Mouse (Mus musculus) embryonic facial prominence, embryonic 12.5 days (tissue): ENCODE data around the gene Rab27a. TPM values are rescaled to one million over a fixed set of nuclear protein-coding genes. Genes with fewer than 3 reads are reported as not detected.

Source experiments
- ATAC-seq: fragments of 200-750 bp; cut with Nextera tagmentation; 2 replicates; pipeline ENCODE4 v1.8.0; 2017; ENCODE audit not compliant: insufficient number of reproducible peaks, insufficient read depth, low FRiP score, low TSS enrichment
- H3K27ac ChIP-seq: fragments of 300-500 bp; sonication (generic); 2 replicates; pipeline ENCODE4 v1.5.1; 2016; ENCODE audit warnings: mild to moderate bottlenecking
- H3K27me3 ChIP-seq: fragments of 300-500 bp; sonication (generic); 2 replicates; pipeline ENCODE4 v1.6.1; 2016; ENCODE audit warnings: mild to moderate bottlenecking, moderate library complexity
- H3K36me3 ChIP-seq: fragments of 300-500 bp; sonication (generic); 2 replicates; pipeline ENCODE4 v1.6.1; 2016; ENCODE audit warnings: mild to moderate bottlenecking
- H3K4me1 ChIP-seq: fragments of 300-500 bp; sonication (generic); 2 replicates; pipeline ENCODE4 v1.6.1; 2016
- H3K4me2 ChIP-seq: fragments of 300-500 bp; sonication (generic); replicated peaks from 2 replicates; pipeline ENCODE4 v1.6.1; 2016; ENCODE audit warnings: mild to moderate bottlenecking, moderate library complexity
- H3K4me3 ChIP-seq: fragments of 300-500 bp; sonication (generic); 2 replicates; pipeline ENCODE4 v1.5.1; 2016; ENCODE audit warnings: mild to moderate bottlenecking
- H3K9ac ChIP-seq: fragments of 300-500 bp; sonication (generic); 2 replicates; pipeline ENCODE4 v1.6.1; 2016; ENCODE audit warnings: mild to moderate bottlenecking, moderate library complexity
- H3K9me3 ChIP-seq: fragments of 300-500 bp; sonication (generic); 2 replicates; pipeline ENCODE4 v1.6.1; 2016; ENCODE audit warnings: mild to moderate bottlenecking, moderate library complexity
- WGBS: fragments of 180-500 bp; shearing (Covaris S2); methylation state at CpG from one replicate; pipeline ENCODE4 v1.1.7; 2016; 5-methylcytosine and 5-hydroxymethylcytosine counted together
- polyA plus RNA-seq: library from polyadenylated mRNA; unstranded; fragments of >200 nt; fragmentation: Nextera tagmentation; extraction: Ambion mirVana; gene quantifications from 2 replicates; pipeline ENCODE4 v1.2.1, GENCODE M21; 2016

Rab27a gene
- polyA plus RNA-seq, 1 experiment from 2014 or later: 8.9 TPM

DNA sequence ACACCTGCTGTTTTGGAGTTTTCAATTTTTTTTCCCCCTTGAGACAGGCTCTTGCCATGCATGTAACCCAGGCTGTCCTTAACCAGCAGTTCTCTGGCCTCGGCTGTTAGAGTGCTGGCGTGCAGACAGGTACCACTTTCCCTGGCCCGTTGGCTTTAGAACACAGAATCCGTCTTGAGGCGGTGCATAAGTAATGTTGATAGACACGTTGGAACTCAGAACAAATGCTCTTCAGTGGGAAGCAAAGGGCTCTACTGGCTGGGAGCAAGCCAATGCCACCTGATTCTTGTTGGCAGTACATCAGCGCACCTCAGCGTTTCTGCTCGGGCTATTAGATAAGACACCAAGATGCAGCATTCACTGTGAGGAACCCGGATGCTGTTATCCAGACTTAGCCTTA, 24.8 kb upstream of the Rab27a start:
- no peak for ATAC-seq
- WGBS: 88% methylated on average over 10 of the region's 10 CpGs
- H3K36me3 ChIP-seq: peaks cover 49% of the 10 kb centered on the region

DNA sequence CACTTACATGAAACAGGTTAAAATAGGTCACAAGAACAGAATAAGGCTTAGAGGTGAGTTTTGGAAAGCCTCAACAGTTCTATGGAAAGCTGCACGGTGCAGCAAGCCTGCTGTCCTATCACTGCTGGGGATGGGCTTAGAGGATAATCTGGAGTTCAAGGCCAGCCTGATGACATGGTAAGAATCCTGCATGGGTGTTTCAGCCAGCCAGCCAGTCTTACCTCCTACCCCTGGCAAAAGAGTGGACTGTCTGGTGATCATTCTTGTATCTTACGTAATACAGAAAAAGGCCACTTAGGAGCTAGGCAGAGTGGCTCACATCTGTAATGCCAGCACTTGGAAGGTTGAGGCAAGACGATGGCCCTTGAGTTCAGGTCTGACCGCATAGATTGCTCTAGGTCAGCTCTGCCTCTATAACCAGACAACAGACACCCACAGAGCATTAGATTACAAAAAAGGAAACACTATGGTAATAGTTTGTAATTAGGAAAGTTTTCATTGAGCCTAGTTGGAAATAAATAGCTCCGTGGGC, 24.0 kb upstream of the Rab27a start:
- no peaks in the 10 kb centered on the region for H3K27me3 ChIP-seq
- no peak overlapping the region for H3K4me2 ChIP-seq
- H3K9ac ChIP-seq: no peak overlapping the region
- WGBS: 88% methylated on average over 5 of the region's 5 CpGs
- no peak overlapping the region for H3K27ac ChIP-seq
- H3K4me3 ChIP-seq: no peak overlapping the region
- ATAC-seq: no peak
- no peaks in the 10 kb centered on the region for H3K4me1 ChIP-seq
- no peaks in the 10 kb centered on the region for H3K9me3 ChIP-seq
- H3K36me3 ChIP-seq: peaks cover 46% of the 10 kb centered on the region

More for the DNA sequence above, 24.8 kb upstream of the Rab27a start:
- H3K4me3 ChIP-seq: no peak overlapping the region
- H3K27me3 ChIP-seq: no peaks in the 10 kb centered on the region
- H3K27ac ChIP-seq: no peak overlapping the region
- no peak overlapping the region for H3K9ac ChIP-seq
- H3K4me1 ChIP-seq: no peaks in the 10 kb centered on the region
- H3K4me2 ChIP-seq: no peak overlapping the region
- H3K9me3 ChIP-seq: no peaks in the 10 kb centered on the region

DNA sequence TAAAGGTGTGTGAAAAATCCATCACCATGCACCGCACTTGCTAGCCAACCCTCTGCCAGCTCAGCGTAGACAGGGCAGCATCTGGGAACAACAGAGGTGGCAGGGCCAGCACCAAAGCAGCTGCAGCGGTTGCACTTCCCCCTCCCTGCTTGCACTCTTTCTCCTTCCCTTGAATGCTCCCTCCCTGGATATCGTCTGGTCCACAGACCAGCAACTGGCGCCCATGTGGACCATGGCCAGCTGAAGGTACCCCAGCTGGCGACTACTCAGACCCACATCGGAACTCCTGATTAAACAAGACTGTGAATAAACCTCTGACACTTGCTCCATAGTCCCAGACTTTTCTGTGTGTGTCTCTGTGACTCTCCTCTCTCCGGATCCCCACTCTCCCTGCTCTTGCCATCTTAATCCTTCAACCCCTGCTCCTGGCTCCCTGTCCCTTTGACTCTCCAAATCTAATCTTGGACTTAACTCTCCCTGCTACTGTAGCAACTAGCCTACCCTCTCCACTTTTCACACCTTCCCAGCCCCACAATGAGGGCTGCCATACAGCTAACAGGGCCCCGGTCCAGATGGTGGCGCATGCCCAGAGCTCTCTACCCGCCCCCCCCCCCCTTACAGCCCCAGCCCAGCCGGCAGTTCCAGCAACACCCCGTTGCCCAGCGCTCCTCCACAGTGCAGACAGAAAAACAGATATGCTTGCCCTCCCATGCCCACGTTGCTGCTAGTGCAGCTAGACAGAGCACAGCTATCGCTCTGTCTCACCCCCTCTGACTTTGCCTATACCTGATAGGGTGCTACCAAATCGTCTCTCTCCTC, 18.6 kb upstream of the Rab27a start:
- no peak overlapping the region for H3K9ac ChIP-seq
- 27% methylated on average over 17 of the region's 17 CpGs for WGBS
- peaks cover 12% of the 10 kb centered on the region for H3K36me3 ChIP-seq
- no peak overlapping the region for H3K4me3 ChIP-seq
- H3K4me1 ChIP-seq: 0 out of 2 replicates have a peak, but pooled peaks cover 4% of the 10 kb centered on the region
- no peak for ATAC-seq
- no peaks in the 10 kb centered on the region for H3K27me3 ChIP-seq
- no peak overlapping the region for H3K27ac ChIP-seq
- no peaks in the 10 kb centered on the region for H3K9me3 ChIP-seq
- H3K4me2 ChIP-seq: peak overlapping the region; percentile 27

DNA sequence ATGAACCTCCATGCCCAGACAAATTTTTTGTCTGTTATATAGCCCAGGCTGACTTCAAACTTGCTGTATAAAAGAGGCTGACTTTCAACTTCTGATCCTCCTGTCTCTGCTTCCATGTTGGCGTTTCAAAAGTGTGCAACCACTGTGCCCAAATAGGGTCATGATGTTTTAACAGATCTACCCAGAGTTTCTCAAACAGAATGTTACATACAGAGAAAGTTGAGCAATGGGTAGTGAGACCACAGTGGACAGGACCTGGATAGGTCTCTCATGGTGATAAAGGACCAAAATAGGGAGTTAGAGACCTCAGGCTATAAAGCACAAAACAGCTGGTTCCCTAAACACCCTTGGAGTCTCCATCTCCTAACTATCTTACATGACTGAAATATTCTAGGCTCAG, 14.2 kb upstream of the Rab27a start:
- H3K4me2 ChIP-seq: no peak overlapping the region
- 93% methylated on average over 1 of the region's 1 CpGs for WGBS
- H3K9me3 ChIP-seq: no peaks in the 10 kb centered on the region
- H3K9ac ChIP-seq: no peak overlapping the region
- H3K4me3 ChIP-seq: no peak overlapping the region
- peaks cover 38% of the 10 kb centered on the region for H3K36me3 ChIP-seq
- H3K27ac ChIP-seq: no peak overlapping the region
- no peaks in the 10 kb centered on the region for H3K27me3 ChIP-seq
- ATAC-seq: no peak
- H3K4me1 ChIP-seq: 0 out of 2 replicates have a peak, but pooled peaks cover 4% of the 10 kb centered on the region

DNA sequence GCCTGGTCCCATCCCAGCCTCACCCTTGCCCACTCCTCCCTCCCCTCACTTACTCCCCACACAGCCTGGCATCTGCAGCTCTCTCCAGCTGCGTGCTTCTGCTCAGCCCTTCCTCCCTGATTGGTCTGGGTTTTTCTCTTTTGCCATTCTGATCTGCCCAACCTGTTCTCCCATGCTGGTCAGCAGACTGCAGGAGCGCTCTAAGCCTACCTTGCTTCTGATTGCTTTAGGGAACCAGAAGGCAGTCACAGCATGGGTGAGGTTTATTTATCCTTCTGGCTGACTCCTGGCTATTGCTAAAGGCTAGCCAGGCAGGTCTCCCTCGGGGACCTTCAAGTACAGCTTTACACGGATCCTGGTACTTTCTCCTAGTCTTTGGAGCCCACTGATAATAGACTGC, 13.2 kb upstream of the Rab27a start:
- Histone ChIP-seq H3K36me3 (peaks cover 48% of the 10 kb centered on the region), H3K4me2 (no peak overlapping the region), H3K27me3 (no peaks in the 10 kb centered on the region), H3K4me1 (0 out of 2 replicates have a peak, but pooled peaks cover under 1% of the 10 kb centered on the region), H3K4me3 (no peak overlapping the region), H3K9ac (no peak overlapping the region), H3K27ac (no peak overlapping the region), H3K9me3 (no peaks in the 10 kb centered on the region)
- WGBS: 74% methylated on average over 4 of the region's 4 CpGs
- no peak for ATAC-seq

DNA sequence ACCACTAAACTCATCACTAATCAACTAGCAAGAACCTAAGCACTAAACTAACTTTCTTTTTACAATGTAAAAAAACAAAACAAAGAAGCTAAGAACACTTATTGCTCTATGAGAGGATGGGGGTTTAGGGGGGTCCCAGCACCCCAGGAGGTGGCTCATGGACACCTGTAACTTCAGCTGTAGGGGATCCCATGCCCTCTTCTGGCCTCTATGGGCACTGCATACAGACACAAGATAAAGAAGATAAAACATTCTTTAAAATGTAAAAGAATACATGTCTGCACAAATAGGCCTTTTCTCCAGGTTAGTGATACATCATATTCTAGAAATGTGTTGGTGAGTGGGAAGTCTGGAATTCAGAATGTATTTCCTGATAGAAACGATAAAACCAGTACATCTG, 11.2 kb upstream of the Rab27a start:
- no peak overlapping the region for H3K4me3 ChIP-seq
- no peak for ATAC-seq
- peaks cover 48% of the 10 kb centered on the region for H3K36me3 ChIP-seq

DNA sequence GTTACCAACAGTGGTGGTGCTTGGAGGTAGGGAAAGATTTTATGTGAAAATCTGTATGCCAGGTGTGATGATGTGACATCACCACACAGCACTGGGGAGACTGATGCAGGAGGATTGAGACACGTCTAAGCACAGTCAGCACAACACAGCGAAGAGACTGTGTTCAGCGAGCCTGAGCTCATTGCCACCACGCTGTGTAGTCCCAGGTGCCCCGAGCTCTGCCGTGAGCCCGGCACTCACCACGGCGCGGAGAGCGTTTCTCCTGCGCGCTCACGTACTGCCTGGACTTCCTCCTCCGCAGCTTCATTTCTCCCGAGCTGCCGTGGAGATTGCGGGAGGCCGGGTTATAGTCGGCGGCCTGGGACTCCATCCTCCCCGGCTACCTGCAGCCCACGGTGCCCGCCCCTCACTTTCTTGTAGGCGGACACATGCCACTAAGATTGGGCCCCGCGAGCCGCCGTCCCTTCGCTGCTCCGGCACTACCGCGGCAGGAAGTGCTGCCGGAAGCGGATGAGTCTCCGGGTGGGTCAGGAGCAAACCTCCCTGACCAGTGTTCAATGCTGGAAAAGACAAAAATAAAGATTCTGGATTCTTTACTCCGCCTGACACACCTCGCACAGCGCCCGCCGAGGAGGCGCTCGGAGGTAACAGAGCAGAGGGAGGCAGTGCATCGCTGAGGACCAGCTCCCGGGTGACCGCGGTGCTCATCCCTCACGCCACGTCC, 5.3 kb upstream of the Rab27a start:
- Histone ChIP-seq H3K9ac (peak overlapping the region; percentile 73), H3K27me3 (no peaks in the 10 kb centered on the region), H3K4me2 (peak overlapping the region; percentile 82), H3K4me1 (peaks cover 16% of the 10 kb centered on the region), H3K36me3 (peaks cover 10% of the 10 kb centered on the region; the same call in 1 of the 2 replicates), H3K27ac (peak overlapping the region; percentile 84), H3K9me3 (no peaks in the 10 kb centered on the region), H3K4me3 (peak overlapping the region; percentile 79)
- under 1% methylated on average over 49 of the region's 49 CpGs for WGBS
- peak; percentile 80 for ATAC-seq

More for the DNA sequence above, 11.2 kb upstream of the Rab27a start:
- Histone ChIP-seq H3K27ac (no peak overlapping the region), H3K4me2 (no peak overlapping the region), H3K27me3 (no peaks in the 10 kb centered on the region), H3K9ac (no peak overlapping the region), H3K9me3 (no peaks in the 10 kb centered on the region), H3K4me1 (no peaks in the 10 kb centered on the region)
- 88% methylated on average over 1 of the region's 1 CpGs for WGBS

DNA sequence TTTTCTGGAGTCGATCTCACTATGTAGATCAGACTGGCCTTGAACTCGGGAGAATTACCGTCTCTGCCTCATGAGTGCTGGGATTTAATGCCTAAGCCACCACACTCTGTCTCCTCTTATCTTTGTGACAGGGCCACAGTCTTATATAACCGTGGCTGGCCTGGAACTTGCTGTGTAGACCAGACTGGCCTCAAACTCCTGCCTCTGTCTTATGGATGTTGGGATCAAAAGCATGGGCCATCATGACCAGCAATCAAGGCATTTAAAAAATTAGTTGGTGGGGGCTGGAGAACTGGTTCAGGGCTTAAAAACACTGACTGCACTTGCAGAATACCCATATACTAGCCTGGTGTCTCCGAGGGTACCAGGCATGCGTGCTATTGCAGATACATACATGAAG, 4.6 kb upstream of the Rab27a start, which contains the start of gene Pigb:
Gene Pigb, minus strand, starts transcription at position 299 of the 400 bp plus-strand sequence.
- peak within 1 kb of the TSS; percentile 84 for H3K27ac ChIP-seq

DNA sequence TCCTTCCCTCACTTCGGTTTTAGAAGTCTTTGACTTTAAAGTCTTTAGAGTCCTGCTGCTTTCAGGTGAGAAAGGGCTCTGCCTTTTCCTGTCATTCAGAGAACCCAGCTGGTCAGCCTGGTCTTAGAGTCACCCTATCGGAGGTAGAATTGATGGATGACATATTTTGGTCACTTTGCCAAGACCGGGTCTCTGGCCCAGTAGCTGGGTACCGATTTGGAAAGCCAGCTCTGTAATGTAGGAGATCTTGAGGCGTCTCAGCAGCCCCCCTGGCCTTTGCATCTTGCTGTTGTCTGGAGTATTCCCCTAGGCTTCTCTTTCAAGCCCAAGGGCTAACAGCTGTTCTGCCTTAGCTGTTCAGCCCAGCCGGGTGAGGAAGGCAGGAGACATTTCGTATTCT, 550 bp downstream of the Rab27a start:
- no peak overlapping the region for H3K27ac ChIP-seq
- no peaks in the 10 kb centered on the region for H3K27me3 ChIP-seq
- H3K4me2 ChIP-seq: peak overlapping the region; percentile 95
- peaks cover 23% of the 10 kb centered on the region for H3K4me1 ChIP-seq
- no peaks in the 10 kb centered on the region for H3K9me3 ChIP-seq
- peak overlapping the region; percentile 60; the same call in 1 of the 2 replicates for H3K9ac ChIP-seq
- no peak for ATAC-seq
- H3K4me3 ChIP-seq: peak overlapping the region; percentile 49
- WGBS: 8% methylated on average over 7 of the region's 7 CpGs
- H3K36me3 ChIP-seq: no peaks in the 10 kb centered on the region

More for the DNA sequence above, 4.6 kb upstream of the Rab27a start, which contains the start of gene Pigb:
- H3K4me3 ChIP-seq: peak within 1 kb of the TSS; percentile 79
- 31% methylated on average over 6 of the region's 6 CpGs for WGBS
- peak within 1 kb of the TSS; percentile 82 for H3K4me2 ChIP-seq
- H3K4me1 ChIP-seq: peaks cover 21% of the 10 kb centered on the region
- ATAC-seq: no peak
- H3K27me3 ChIP-seq: no peaks in the 10 kb centered on the region
- H3K36me3 ChIP-seq: peaks cover 10% of the 10 kb centered on the region; the same call in 1 of the 2 replicates
- H3K9ac ChIP-seq: peak within 1 kb of the TSS; percentile 73
- H3K9me3 ChIP-seq: no peaks in the 10 kb centered on the region

DNA sequence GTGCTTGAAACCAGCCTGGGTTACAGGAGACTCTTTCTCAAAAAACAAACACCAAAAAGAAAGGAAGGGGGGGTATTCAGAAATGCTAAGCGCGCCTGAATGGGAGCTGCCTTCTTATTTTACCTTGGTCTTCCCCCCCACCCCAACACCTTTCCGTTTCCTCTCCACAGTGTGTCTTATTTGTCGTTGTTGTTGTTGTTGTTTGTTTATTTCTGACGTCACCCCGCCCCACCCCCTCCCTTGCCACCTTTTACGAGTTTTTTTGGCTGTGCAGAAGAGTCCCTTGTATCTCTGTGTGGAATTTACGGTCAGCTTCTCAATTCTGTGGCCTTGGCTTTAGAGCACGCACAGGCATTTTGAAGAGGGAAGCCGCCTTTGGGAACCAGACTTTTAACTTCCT, 1.1 kb downstream of the Rab27a start:
- Histone ChIP-seq H3K36me3 (no peaks in the 10 kb centered on the region), H3K27ac (no peak overlapping the region), H3K4me2 (peak overlapping the region; percentile 95), H3K9ac (no peak overlapping the region), H3K9me3 (no peaks in the 10 kb centered on the region), H3K27me3 (no peaks in the 10 kb centered on the region), H3K4me1 (peaks cover 20% of the 10 kb centered on the region; the same call in 1 of the 2 replicates), H3K4me3 (peak overlapping the region; percentile 49)
- ATAC-seq: no peak
- 69% methylated on average over 10 of the region's 10 CpGs for WGBS

DNA sequence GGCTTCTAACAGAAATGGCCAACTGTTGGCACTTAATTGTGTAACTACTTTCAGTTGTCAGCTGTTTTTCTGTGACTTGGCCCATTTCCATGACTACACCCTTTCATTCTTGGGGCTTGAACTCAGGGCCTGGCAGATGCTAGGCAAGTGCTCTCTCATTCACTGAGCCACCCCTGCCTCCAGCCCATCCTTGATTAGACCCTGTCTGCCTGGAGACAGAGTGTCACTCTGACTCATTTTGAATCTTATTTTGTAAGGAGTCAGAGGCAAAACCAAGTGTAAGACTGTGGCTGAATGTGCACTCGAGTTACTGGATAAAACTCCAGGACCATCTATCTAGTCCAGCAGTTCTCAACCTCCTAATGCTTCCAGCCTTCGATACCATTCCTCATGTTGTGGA, 3.3 kb downstream of the Rab27a start:
- WGBS: 91% methylated on average over 2 of the region's 2 CpGs
- Histone ChIP-seq H3K27ac (no peak overlapping the region), H3K9me3 (no peaks in the 10 kb centered on the region), H3K4me2 (no peak overlapping the region), H3K36me3 (no peaks in the 10 kb centered on the region), H3K4me3 (no peak overlapping the region), H3K27me3 (no peaks in the 10 kb centered on the region), H3K9ac (no peak overlapping the region), H3K4me1 (peaks cover 20% of the 10 kb centered on the region; the same call in 1 of the 2 replicates)
- no peak for ATAC-seq
